Mouse (Mus musculus) liver, embryonic 15.5 days (tissue): ENCODE results near the gene Nav3. TPM values are rescaled to one million over a fixed set of nuclear protein-coding genes. Genes with fewer than 3 reads are reported as not detected.

Experiments used
- ATAC-seq: fragments of 200-750 bp; cut with Nextera tagmentation; 2 replicates; pipeline ENCODE4 v1.8.0; 2017; ENCODE audit warnings: moderate number of reproducible peaks, mild to moderate bottlenecking, moderate library complexity; ENCODE audit not compliant: insufficient read depth
- H3K27ac ChIP-seq: fragments of 300-500 bp; sonication (generic); replicated peaks from 2 replicates; pipeline ENCODE4 v1.5.1; 2015; ENCODE audit warnings: mild to moderate bottlenecking, inconsistent platforms
- H3K27me3 ChIP-seq: fragments of 300-500 bp; sonication (generic); 2 replicates; pipeline ENCODE4 v1.6.1; 2015; ENCODE audit warnings: mild to moderate bottlenecking, inconsistent platforms
- H3K36me3 ChIP-seq: fragments of 300-500 bp; sonication (generic); replicated peaks from 2 replicates; pipeline ENCODE4 v1.6.1; 2015; ENCODE audit warnings: moderate library complexity, mild to moderate bottlenecking, inconsistent platforms
- H3K4me1 ChIP-seq: fragments of 300-500 bp; sonication (generic); replicated peaks from 2 replicates; pipeline ENCODE4 v1.6.1; 2015; ENCODE audit warnings: inconsistent platforms
- H3K4me2 ChIP-seq: fragments of 300-500 bp; sonication (generic); 2 replicates; pipeline ENCODE4 v1.6.1; 2015; ENCODE audit warnings: moderate library complexity, mild to moderate bottlenecking, inconsistent platforms
- H3K4me3 ChIP-seq: fragments of 300-500 bp; sonication (generic); replicated peaks from 2 replicates; pipeline ENCODE4 v1.5.1; 2015; ENCODE audit warnings: mild to moderate bottlenecking, inconsistent platforms
- H3K9ac ChIP-seq: fragments of 300-500 bp; sonication (generic); 2 replicates; pipeline ENCODE4 v1.6.1; 2015; ENCODE audit warnings: moderate library complexity, mild to moderate bottlenecking, inconsistent platforms
- H3K9me3 ChIP-seq: fragments of 300-500 bp; sonication (generic); replicated peaks from 2 replicates; pipeline ENCODE4 v1.6.1; 2016; ENCODE audit warnings: inconsistent platforms
- WGBS: fragments of 180-500 bp; shearing (Covaris S2); methylation state at CpG from one replicate; pipeline ENCODE4 v1.1.7; 2015; ENCODE audit warnings: mixed read lengths; ENCODE audit not compliant: insufficient replicate concordance; 5-methylcytosine and 5-hydroxymethylcytosine counted together
- polyA plus RNA-seq: library from polyadenylated mRNA; unstranded; fragments of >200 nt; fragmentation: Nextera tagmentation; extraction: Ambion mirVana; gene quantifications from 2 replicates; pipeline ENCODE4 v1.2.1, GENCODE M21; 2015

Gene Nav3
- polyA plus RNA-seq, 1 experiment from 2014 or later: 0.12 TPM

GRCm38 (mm10) chr10:110186242-110186641, 269.8 kb downstream of the Nav3 start:
- ATAC-seq: no peak
- H3K27me3 ChIP-seq: no peaks in the 10 kb centered on the region
- WGBS: 62% methylated on average over 1 of the region's 1 CpGs

GRCm38 (mm10) chr10:110175874-110176273, 280.1 kb downstream of the Nav3 start:
- no peak overlapping the region for H3K9ac ChIP-seq
- WGBS: 72% methylated on average over 5 of the region's 5 CpGs
- no peaks in the 10 kb centered on the region for H3K4me1 ChIP-seq
- no peak overlapping the region for H3K27ac ChIP-seq
- H3K36me3 ChIP-seq: no peaks in the 10 kb centered on the region
- no peak overlapping the region for H3K4me3 ChIP-seq
- H3K9me3 ChIP-seq: no peaks in the 10 kb centered on the region
- no peak overlapping the region for H3K4me2 ChIP-seq
- H3K27me3 ChIP-seq: no peaks in the 10 kb centered on the region
- no peak for ATAC-seq

More at GRCm38 (mm10) chr10:110186242-110186641, 269.8 kb downstream of the Nav3 start:
- Histone ChIP-seq H3K4me3 (no peak overlapping the region), H3K9me3 (no peaks in the 10 kb centered on the region), H3K36me3 (no peaks in the 10 kb centered on the region), H3K4me2 (no peak overlapping the region), H3K9ac (no peak overlapping the region), H3K27ac (no peak overlapping the region), H3K4me1 (no peaks in the 10 kb centered on the region)

- Histone ChIP-seq H3K9ac (no peak overlapping the region), H3K9me3 (no peaks in the 10 kb centered on the region), H3K27me3 (no peaks in the 10 kb centered on the region), H3K36me3 (no peaks in the 10 kb centered on the region), H3K4me1 (no peaks in the 10 kb centered on the region), H3K4me3 (no peak overlapping the region), H3K4me2 (no peak overlapping the region), H3K27ac (no peak overlapping the region)
- WGBS: 69% methylated on average over 6 of the region's 6 CpGs
- ATAC-seq: no peak
These were observed 286.6 kb downstream of the Nav3 start for GRCm38 (mm10) chr10:110169416-110169815.

GRCm38 (mm10) chr10:110168892-110169291, 287.1 kb downstream of the Nav3 start:
- Histone ChIP-seq H3K27ac (no peak overlapping the region), H3K4me3 (no peak overlapping the region), H3K36me3 (no peaks in the 10 kb centered on the region), H3K9ac (no peak overlapping the region), H3K9me3 (no peaks in the 10 kb centered on the region), H3K4me2 (no peak overlapping the region), H3K27me3 (no peaks in the 10 kb centered on the region), H3K4me1 (no peaks in the 10 kb centered on the region)
- 65% methylated on average over 2 of the region's 2 CpGs for WGBS
- ATAC-seq: no peak

- Histone ChIP-seq H3K4me1 (no peaks in the 10 kb centered on the region), H3K4me2 (no peak overlapping the region), H3K4me3 (no peak overlapping the region), H3K9ac (no peak overlapping the region), H3K36me3 (no peaks in the 10 kb centered on the region), H3K27ac (no peak overlapping the region), H3K9me3 (no peaks in the 10 kb centered on the region), H3K27me3 (no peaks in the 10 kb centered on the region)
- no peak for ATAC-seq
These were observed 293.4 kb downstream of the Nav3 start for GRCm38 (mm10) chr10:110162596-110162995.

GRCm38 (mm10) chr10:110160894-110161293, 295.1 kb downstream of the Nav3 start:
- Histone ChIP-seq H3K27ac (no peak overlapping the region), H3K9me3 (no peaks in the 10 kb centered on the region), H3K27me3 (no peaks in the 10 kb centered on the region), H3K9ac (no peak overlapping the region), H3K4me3 (no peak overlapping the region), H3K36me3 (no peaks in the 10 kb centered on the region), H3K4me1 (no peaks in the 10 kb centered on the region), H3K4me2 (no peak overlapping the region)
- 52% methylated on average over 5 of the region's 5 CpGs for WGBS
- no peak for ATAC-seq

GRCm38 (mm10) chr10:110159548-110159947, 296.5 kb downstream of the Nav3 start:
- 50% methylated on average over 1 of the region's 1 CpGs for WGBS
- Histone ChIP-seq H3K36me3 (no peaks in the 10 kb centered on the region), H3K4me2 (no peak overlapping the region), H3K9me3 (no peaks in the 10 kb centered on the region), H3K4me1 (no peaks in the 10 kb centered on the region), H3K9ac (no peak overlapping the region), H3K27ac (no peak overlapping the region), H3K27me3 (no peaks in the 10 kb centered on the region), H3K4me3 (no peak overlapping the region)
- ATAC-seq: no peak

GRCm38 (mm10) chr10:110158122-110158521, 297.9 kb downstream of the Nav3 start:
- WGBS: 33% methylated on average over 3 of the region's 3 CpGs

GRCm38 (mm10) chr10:110156412-110156811, 299.6 kb downstream of the Nav3 start:
- 31% methylated on average over 1 of the region's 1 CpGs for WGBS
- ATAC-seq: no peak
- Histone ChIP-seq H3K4me1 (no peaks in the 10 kb centered on the region), H3K27ac (no peak overlapping the region), H3K4me2 (no peak overlapping the region), H3K27me3 (no peaks in the 10 kb centered on the region), H3K9ac (no peak overlapping the region), H3K4me3 (no peak overlapping the region), H3K9me3 (no peaks in the 10 kb centered on the region), H3K36me3 (no peaks in the 10 kb centered on the region)

More at GRCm38 (mm10) chr10:110158122-110158521, 297.9 kb downstream of the Nav3 start:
- no peak overlapping the region for H3K27ac ChIP-seq
- H3K4me2 ChIP-seq: no peak overlapping the region
- no peak overlapping the region for H3K9ac ChIP-seq
- no peaks in the 10 kb centered on the region for H3K9me3 ChIP-seq
- ATAC-seq: no peak
- no peaks in the 10 kb centered on the region for H3K36me3 ChIP-seq
- H3K4me3 ChIP-seq: no peak overlapping the region
- H3K27me3 ChIP-seq: no peaks in the 10 kb centered on the region
- no peaks in the 10 kb centered on the region for H3K4me1 ChIP-seq

GRCm38 (mm10) chr10:110155494-110155893, 300.5 kb downstream of the Nav3 start:
- no peaks in the 10 kb centered on the region for H3K27me3 ChIP-seq
- H3K4me2 ChIP-seq: no peak overlapping the region
- 32% methylated on average over 2 of the region's 2 CpGs for WGBS
- H3K27ac ChIP-seq: no peak overlapping the region
- H3K4me1 ChIP-seq: no peaks in the 10 kb centered on the region
- H3K9ac ChIP-seq: no peak overlapping the region
- no peaks in the 10 kb centered on the region for H3K9me3 ChIP-seq
- ATAC-seq: no peak
- H3K36me3 ChIP-seq: no peaks in the 10 kb centered on the region
- no peak overlapping the region for H3K4me3 ChIP-seq

- 49% methylated on average over 1 of the region's 1 CpGs for WGBS
- no peak for ATAC-seq
- no peaks in the 10 kb centered on the region for H3K9me3 ChIP-seq
These were observed 301.1 kb downstream of the Nav3 start for GRCm38 (mm10) chr10:110154873-110155237.

GRCm38 (mm10) chr10:110154001-110154872, 301.8 kb downstream of the Nav3 start:
- Histone ChIP-seq H3K4me1 (no peaks in the 10 kb centered on the region), H3K27me3 (no peaks in the 10 kb centered on the region), H3K9me3 (no peaks in the 10 kb centered on the region), H3K9ac (no peak overlapping the region), H3K4me3 (no peak overlapping the region), H3K27ac (no peak overlapping the region), H3K4me2 (no peak overlapping the region), H3K36me3 (no peaks in the 10 kb centered on the region)
- WGBS: 60% methylated on average over 6 of the region's 6 CpGs
- no peak for ATAC-seq

More at GRCm38 (mm10) chr10:110154873-110155237, 301.1 kb downstream of the Nav3 start:
- Histone ChIP-seq H3K9ac (no peak overlapping the region), H3K36me3 (no peaks in the 10 kb centered on the region), H3K4me2 (no peak overlapping the region), H3K4me3 (no peak overlapping the region), H3K27me3 (no peaks in the 10 kb centered on the region), H3K27ac (no peak overlapping the region), H3K4me1 (no peaks in the 10 kb centered on the region)
